Mouse (Mus musculus) spleen, adult 2 months (tissue): ENCODE results near the gene Cd40.

Experiments
- CTCF ChIP-seq: fragments of 200-500 bp; IDR thresholded peaks from 2 replicates; pipeline ENCODE4 v1.5.1; 2011; ENCODE audit warnings: mild to moderate bottlenecking, inconsistent platforms; ENCODE audit not compliant: insufficient read depth, insufficient read length, insufficient replicate concordance; ENCODE audit errors: extremely low read depth
- POLR2A ChIP-seq: fragments of 200-500 bp; IDR thresholded peaks from 2 replicates; pipeline ENCODE4 v1.6.1; 2011; ENCODE audit warnings: low read depth, low read length, inconsistent platforms

GRCm38 (mm10) chr2:165035058-165035431, 20.4 kb upstream of the Cd40 start:
- TF ChIP-seq CTCF (no peak), POLR2A (no peak)
